Comparison of ENCODE assay signal across 20 mouse cellular contexts in the genomic region with DNA sequence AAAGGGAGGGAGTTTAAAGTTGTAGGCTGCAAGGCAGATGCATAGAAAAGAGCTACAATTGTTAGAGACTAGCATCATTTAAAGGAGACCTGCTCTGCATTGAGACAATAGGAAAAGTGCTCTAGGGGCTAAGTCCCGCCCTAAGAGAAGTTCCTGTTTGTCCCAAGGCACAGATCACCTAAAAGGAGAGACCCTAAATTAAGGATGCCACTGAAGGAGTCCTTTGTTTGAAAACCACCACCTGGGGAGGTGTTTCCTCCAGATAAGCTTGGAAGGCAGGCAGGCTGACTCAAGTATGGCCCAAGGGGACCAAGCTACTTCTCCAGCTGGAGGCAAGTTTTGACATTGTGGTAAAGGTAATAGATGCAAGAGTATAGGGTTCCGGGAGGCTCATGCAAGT. TPM values are rescaled to one million over a fixed set of nuclear protein-coding genes. Genes with fewer than 3 reads are reported as not detected.
"Had no signal": no experiment of that assay in that cellular context is flagged by ENCODE, and none has a peak within 500 bp of the region (broad histone marks: within the 10 kb centered on the region; RNA-seq: fewer than 3 reads in every experiment).

No protein-coding gene starts in this region.

- H3K27ac ChIP-seq: liver, embryonic 13.5 days; lung, embryonic 15.5 days; macrophage; midbrain, embryonic 12.5 days; stomach, embryonic 15.5 days had no signal

- H3K9me3 ChIP-seq: liver, embryonic 13.5 days; lung, embryonic 15.5 days; megakaryocyte, embryonic 14.5 days; midbrain, embryonic 12.5 days; stomach, embryonic 15.5 days had no signal

- H3K27me3 ChIP-seq: liver, embryonic 13.5 days; lung, embryonic 15.5 days; midbrain, embryonic 12.5 days; stomach, embryonic 15.5 days had no signal

- H3K4me2 ChIP-seq: liver, embryonic 13.5 days; lung, embryonic 15.5 days; midbrain, embryonic 12.5 days; stomach, embryonic 15.5 days had no signal

- H3K4me3 ChIP-seq: liver, embryonic 13.5 days; lung, embryonic 15.5 days; megakaryocyte, embryonic 14.5 days; midbrain, embryonic 12.5 days; stomach, embryonic 15.5 days had no signal

- ATAC-seq: liver, postnatal 0 days; midbrain, embryonic 16.5 days had no signal

- H3K36me3 ChIP-seq: liver, embryonic 13.5 days; lung, embryonic 15.5 days; midbrain, embryonic 12.5 days; stomach, embryonic 15.5 days had no signal

- H3K9ac ChIP-seq: liver, embryonic 13.5 days; liver, postnatal 0 days; lung, embryonic 15.5 days; midbrain, embryonic 12.5 days; stomach, embryonic 15.5 days had no signal

- H3K4me1 ChIP-seq: midbrain, embryonic 12.5 days had no signal

- DNase-seq: kidney, postnatal 14 days; liver; liver, embryonic 13.5 days; liver, postnatal 0 days; lung, postnatal 14 days; right cerebral cortex, postnatal 14 days; thymus, adult 2 months; thymus, postnatal 25 days had no signal

RNA-seq across cellular contexts. Expression of a gene that starts 42.0 kb away (rescaled TPM):
- total RNA-seq: layer of hippocampus, adult 8-10 months; layer of hippocampus, postnatal 14 days; left cerebral cortex, adult 18-20 months; left cerebral cortex, postnatal 10 days had no signal
- polyA plus RNA-seq: limb, embryonic 11.5 days; macrophage; midbrain, embryonic 12.5 days; midbrain, embryonic 16.5 days; neural tube, embryonic 14.5 days had no signal
